Mouse (Mus musculus): Measurements from ENCODE around the gene Ly9.

- TF ChIP-seq POLR2AphosphoS2 (IDR thresholded peaks at IDR 0.05; ENCODE audit: low read depth, low read length) = no peak
- TF ChIP-seq HCFC1 (IDR thresholded peaks at IDR 0.05; ENCODE audit: low read depth, low read length) = no peak
- no peak for TF ChIP-seq TBP (conservative IDR thresholded peaks at IDR 0.05; ENCODE audit: low read depth, low read length)
- TF ChIP-seq CTCF (conservative IDR thresholded peaks at IDR 0.05 in 1 of 2, IDR thresholded peaks at IDR 0.05 in 1 of 2; ENCODE audit: low read depth in 2 of 2, low read length in 2 of 2) = no peak
- no peak for TF ChIP-seq TCF12 (IDR thresholded peaks at IDR 0.05; ENCODE audit: low read depth, low read length)
- TF ChIP-seq ZMIZ1 (IDR thresholded peaks at IDR 0.05; ENCODE audit: low read depth, low read length) = no peak
- no peak for TF ChIP-seq KAT2A (IDR thresholded peaks at IDR 0.05; ENCODE audit: insufficient replicate concordance, low read length)
- TF ChIP-seq EP300 (IDR thresholded peaks at IDR 0.05; ENCODE audit: low read length) = no peak
These were observed 554 bp downstream of the Ly9 start for GRCm38 (mm10) chr1:171606656-171607055.
